In genomic region chr5:120610906-120611305, GRCm38 (mm10) we compare ENCODE assay signal across 10 mouse cellular contexts. TPM values are rescaled to one million over a fixed set of nuclear protein-coding genes. Genes with fewer than 3 reads are reported as not detected.
DNase-seq lines count a peak whose midpoint lies in the region; ATAC-seq and TF ChIP-seq lines count a peak whose summit lies in the region.
"Had no signal": no experiment of that assay in that cellular context is flagged by ENCODE, and none has a peak within 500 bp of the region (broad histone marks: within the 10 kb centered on the region; RNA-seq: fewer than 3 reads in every experiment).

No protein-coding gene starts in this region.

- no peaks in the 10 kb centered on the region for H3K9me3 ChIP-seq in heart, embryonic 11.5 days (replicated peaks; ENCODE audit: control insufficient read depth, low read length)
- peaks cover 3% of the 10 kb centered on the region for H3K9me3 ChIP-seq in G1E (replicated peaks)
- 0 out of 2 replicates have a peak, but pooled peaks cover 3% of the 10 kb centered on the region for H3K9me3 ChIP-seq in hindbrain, embryonic 13.5 days
- 0 out of 2 replicates have a peak, but pooled peaks cover 4% of the 10 kb centered on the region for H3K9me3 ChIP-seq in liver, embryonic 12.5 days (replicated peaks)

- no peak for ATAC-seq in heart, embryonic 11.5 days (replicated peaks; ENCODE audit: insufficient number of reproducible peaks, low FRiP score, low TSS enrichment)
- no peak for ATAC-seq in G1E (ENCODE audit: extremely low read depth, insufficient number of reproducible peaks, low FRiP score, poor library complexity, severe bottlenecking)
- no peak for ATAC-seq in hindbrain, embryonic 13.5 days (ENCODE audit: low FRiP score)
- no peak for ATAC-seq in liver, embryonic 12.5 days
- ATAC-seq in activated CD4-positive, CD25-positive, alpha-beta regulatory T cell, adult 4 months, result no peak

- no peak for DNase-seq in heart, adult 2 months
- no peak for DNase-seq in G1E (ENCODE audit: low spot score)
- no peak for DNase-seq in adrenal gland, adult 8-10 months
- no peak for DNase-seq in lung, adult 2 months
- DNase-seq: adrenal gland, postnatal 36 days; gastrocnemius, postnatal 25 days had no signal

- H3K27ac ChIP-seq in heart, embryonic 11.5 days (ENCODE audit: low read depth, low read length), result no peak overlapping the region
- no peak overlapping the region for H3K27ac ChIP-seq in heart, adult 2 months
- no peak overlapping the region for H3K27ac ChIP-seq in hindbrain, embryonic 13.5 days
- H3K27ac ChIP-seq in liver, embryonic 12.5 days, result 0 out of 2 replicates have a peak overlapping the region, but pooled peaks have one; percentile 81

- peak overlapping the region; percentile 85 for H3K4me2 ChIP-seq in heart, embryonic 11.5 days
- H3K4me2 ChIP-seq in hindbrain, embryonic 13.5 days, result peak overlapping the region; percentile 81
- H3K4me2 ChIP-seq in liver, embryonic 12.5 days, result peak overlapping the region; percentile 96

- intact Hi-C loops in heart, adult 2 months (cut with DNase I), result no loop called here

- H3K4me1 ChIP-seq in heart, embryonic 11.5 days (ENCODE audit: control insufficient read depth, insufficient read depth, low read length), result peaks cover 11% of the 10 kb centered on the region
- peaks cover 6% of the 10 kb centered on the region for H3K4me1 ChIP-seq in heart, adult 2 months (ENCODE audit: control insufficient read depth, insufficient read depth, low read length)
- H3K4me1 ChIP-seq in G1E (ENCODE audit: insufficient read depth, low read depth, low read length), result peaks cover 55% of the 10 kb centered on the region
- peaks cover 36% of the 10 kb centered on the region for H3K4me1 ChIP-seq in hindbrain, embryonic 13.5 days (replicated peaks)
- peaks cover 41% of the 10 kb centered on the region for H3K4me1 ChIP-seq in liver, embryonic 12.5 days
- no peaks in the 10 kb centered on the region for H3K4me1 ChIP-seq in lung, adult 2 months (ENCODE audit: control insufficient read depth, insufficient read depth, low read length)

- peaks cover 3% of the 10 kb centered on the region; the same call in 1 of the 2 replicates for H3K36me3 ChIP-seq in heart, embryonic 11.5 days (ENCODE audit: control insufficient read depth, insufficient read depth, low read length)
- H3K36me3 ChIP-seq in heart, adult 2 months (ENCODE audit: control insufficient read depth, insufficient read depth, low read length), result no peaks in the 10 kb centered on the region
- peaks cover 65% of the 10 kb centered on the region for H3K36me3 ChIP-seq in G1E (replicated peaks)
- peaks cover 28% of the 10 kb centered on the region for H3K36me3 ChIP-seq in hindbrain, embryonic 13.5 days
- H3K36me3 ChIP-seq in liver, embryonic 12.5 days, result peaks cover 36% of the 10 kb centered on the region

- no peaks in the 10 kb centered on the region; the same call in 1 of the 2 replicates for H3K79me2 ChIP-seq in heart, adult 2 months (replicated peaks; ENCODE audit: control insufficient read depth, insufficient read depth, low read length)

- no peak for TF ChIP-seq POLR2A in heart, adult 2 months (IDR thresholded peaks at IDR 0.05; ENCODE audit: insufficient read depth, low read depth, low read length)
- TF ChIP-seq POLR2A in lung, adult 2 months (IDR thresholded peaks at IDR 0.05; ENCODE audit: borderline replicate concordance, extremely low read depth, low read depth, low read length), result no peak

- no peaks in the 10 kb centered on the region for H3K27me3 ChIP-seq in heart, embryonic 11.5 days (ENCODE audit: control insufficient read depth, insufficient read depth, low read length)
- H3K27me3 ChIP-seq in heart, adult 2 months (ENCODE audit: control insufficient read depth, insufficient read depth, low read length), result no peaks in the 10 kb centered on the region
- no peaks in the 10 kb centered on the region for H3K27me3 ChIP-seq in G1E (ENCODE audit: insufficient read depth, low read length)
- H3K27me3 ChIP-seq in hindbrain, embryonic 13.5 days, result no peaks in the 10 kb centered on the region
- H3K27me3 ChIP-seq in liver, embryonic 12.5 days (replicated peaks), result no peaks in the 10 kb centered on the region

- no peak overlapping the region for H3K9ac ChIP-seq in heart, embryonic 11.5 days (ENCODE audit: low read depth, low read length)
- no peak overlapping the region for H3K9ac ChIP-seq in heart, adult 2 months (ENCODE audit: low read depth, low read length)
- peak overlapping the region; percentile 79 for H3K9ac ChIP-seq in hindbrain, embryonic 13.5 days
- peak overlapping the region; percentile 75; the same call in 1 of the 2 replicates for H3K9ac ChIP-seq in liver, embryonic 12.5 days

- TF ChIP-seq EP300 in heart, adult 2 months (IDR thresholded peaks at IDR 0.05; ENCODE audit: insufficient read depth, low read depth, low read length), result no peak

- 94% methylated on average over 5 of the region's 5 CpGs for WGBS in heart, embryonic 11.5 days (ENCODE audit: insufficient replicate concordance)
- 93% methylated on average over 5 of the region's 5 CpGs for WGBS in heart, adult 2 months
- 92% methylated on average over 5 of the region's 5 CpGs for WGBS in hindbrain, embryonic 13.5 days
- 90% methylated on average over 5 of the region's 5 CpGs for WGBS in liver, embryonic 12.5 days (ENCODE audit: insufficient replicate concordance)
- WGBS in lung, adult 2 months, result 86% methylated on average over 5 of the region's 5 CpGs

- H3K4me3 ChIP-seq in heart, embryonic 11.5 days (ENCODE audit: low read depth, low read length), result no peak overlapping the region
- H3K4me3 ChIP-seq in heart, adult 2 months, result no peak overlapping the region
- H3K4me3 ChIP-seq in G1E (ENCODE audit: low read depth, low read length), result peak overlapping the region; percentile 85; the same call in 1 of the 2 replicates
- H3K4me3 ChIP-seq in hindbrain, embryonic 13.5 days, result peak overlapping the region; percentile 68
- H3K4me3 ChIP-seq in liver, embryonic 12.5 days, result 0 out of 2 replicates have a peak overlapping the region, but pooled peaks have one; percentile 80
- no peak overlapping the region for H3K4me3 ChIP-seq in lung, adult 2 months (replicated peaks; ENCODE audit: extremely low read depth, low read depth, low read length)

- no peak for TF ChIP-seq CTCF in heart, adult 2 months (IDR thresholded peaks at IDR 0.05)
- no peak for TF ChIP-seq CTCF in G1E (IDR thresholded peaks at IDR 0.05; ENCODE audit: low read depth, low read length)
- TF ChIP-seq CTCF in lung, adult 2 months (IDR thresholded peaks at IDR 0.05; ENCODE audit: insufficient read depth, low read length), result no peak

RNA-seq across cellular contexts. Expression of gene Rita1, which starts 1.5 kb away (rescaled TPM):
- 5.6 and 7.9 TPM in 2 replicates for polyA plus RNA-seq in heart, embryonic 11.5 days (2014; fragmentation: Nextera tagmentation; extraction: Ambion mirVana)
- total RNA-seq in heart, adult 2 months (2021), result 10 to 100 TPM; 14.2 to 16.0 TPM
- polyA plus RNA-seq in heart, adult 2 months (2012; rRNA removed), result 15.3 and 21.7 TPM in 2 replicates
- total RNA-seq in G1E (2014; fragmentation: Nextera tagmentation), result 8.4 and 10.5 TPM in 2 replicates
- 9.5 and 13.7 TPM in 2 replicates for total RNA-seq in G1E (2017)
- 42.4 and 45.7 TPM in 2 replicates for polyA plus RNA-seq in G1E (2012)
- 26.2 TPM in 2 replicates for polyA plus RNA-seq in hindbrain, embryonic 13.5 days (2015; fragmentation: Nextera tagmentation; extraction: Ambion mirVana)
- 7.3 and 8.4 TPM in 2 replicates for polyA plus RNA-seq in liver, embryonic 12.5 days (2016; fragmentation: Nextera tagmentation; extraction: Ambion mirVana)
- total RNA-seq in adrenal gland, adult 8-10 months (2022), result 10 to 100 TPM; 17.0 to 30.2 (median 22.3) TPM
- 1 to 10 TPM; 1.1 to 2.4 TPM for polyA plus RNA-seq in activated CD4-positive, CD25-positive, alpha-beta regulatory T cell, adult 4 months (2017; shearing (Covaris generic))
- polyA plus RNA-seq in lung, adult 2 months (2012; rRNA removed), result 15.7 and 15.8 TPM in 2 replicates

RNA-seq across cellular contexts. Expression of gene Ddx54, which starts 1.6 kb away (rescaled TPM):
- 22.2 and 23.5 TPM in 2 replicates for polyA plus RNA-seq in heart, embryonic 11.5 days (2014; fragmentation: Nextera tagmentation; extraction: Ambion mirVana)
- 10 to 100 TPM; 21.4 to 22.5 TPM for total RNA-seq in heart, adult 2 months (2021)
- polyA plus RNA-seq in heart, adult 2 months (2012; rRNA removed), result 16.2 and 18.2 TPM in 2 replicates
- total RNA-seq in G1E (2014; fragmentation: Nextera tagmentation) (16.5 and 24.3 TPM in 2 replicates), G1E (2017) (31.5 and 34.7 TPM in 2 replicates)
- polyA plus RNA-seq in G1E (2012), result 103 and 110 TPM in 2 replicates
- polyA plus RNA-seq in hindbrain, embryonic 13.5 days (2015; fragmentation: Nextera tagmentation; extraction: Ambion mirVana), result 44.0 and 47.7 TPM in 2 replicates
- polyA plus RNA-seq in liver, embryonic 12.5 days (2016; fragmentation: Nextera tagmentation; extraction: Ambion mirVana), result 35.0 and 36.3 TPM in 2 replicates
- 10 to 100 TPM; 44.1 to 57.3 (median 56.5) TPM for total RNA-seq in adrenal gland, adult 8-10 months (2022)
- 10 to 100 TPM; 11.7 to 18.4 TPM for polyA plus RNA-seq in activated CD4-positive, CD25-positive, alpha-beta regulatory T cell, adult 4 months (2017; shearing (Covaris generic))
- polyA plus RNA-seq in lung, adult 2 months (2012; rRNA removed), result 37.2 and 39.2 TPM in 2 replicates

RNA-seq across cellular contexts. Expression of gene Iqcd, which starts 22.1 kb away (rescaled TPM):
- polyA plus RNA-seq in heart, embryonic 11.5 days (2014; fragmentation: Nextera tagmentation; extraction: Ambion mirVana), result 0.18 and 0.54 TPM in 2 replicates
- not detected for total RNA-seq in heart, adult 2 months (2021)
- 0.14 and 0.20 TPM in 2 replicates for polyA plus RNA-seq in heart, adult 2 months (2012; rRNA removed)
- not detected in 2 replicates for total RNA-seq in G1E (2014; fragmentation: Nextera tagmentation)
- total RNA-seq in G1E (2017), result 0.35 and 0.60 TPM in 2 replicates
- polyA plus RNA-seq in G1E (2012), result 1.2 and 1.5 TPM in 2 replicates
- polyA plus RNA-seq in hindbrain, embryonic 13.5 days (2015; fragmentation: Nextera tagmentation; extraction: Ambion mirVana), result 2.4 and 2.6 TPM in 2 replicates
- 2.0 and 2.1 TPM in 2 replicates for polyA plus RNA-seq in liver, embryonic 12.5 days (2016; fragmentation: Nextera tagmentation; extraction: Ambion mirVana)
- 1 to 10 TPM in 2 of 4 experiments, under 1 TPM in 2; 0.42 to 1.8 (median 1.1) TPM for total RNA-seq in adrenal gland, adult 8-10 months (2022)
- under 1 TPM; 0.41 to 0.70 TPM for polyA plus RNA-seq in activated CD4-positive, CD25-positive, alpha-beta regulatory T cell, adult 4 months (2017; shearing (Covaris generic))
- 2.0 and 2.4 TPM in 2 replicates for polyA plus RNA-seq in lung, adult 2 months (2012; rRNA removed)

RNA-seq across cellular contexts. Expression of gene Tpcn1, which starts 22.4 kb away (rescaled TPM):
- 18.1 and 19.1 TPM in 2 replicates for polyA plus RNA-seq in heart, embryonic 11.5 days (2014; fragmentation: Nextera tagmentation; extraction: Ambion mirVana)
- total RNA-seq in heart, adult 2 months (2021), result 10 to 100 TPM; 30.7 to 35.1 TPM
- polyA plus RNA-seq in heart, adult 2 months (2012; rRNA removed), result 53.7 and 59.7 TPM in 2 replicates
- 22.3 and 51.6 TPM in 2 replicates for total RNA-seq in G1E (2014; fragmentation: Nextera tagmentation)
- total RNA-seq in G1E (2017), result 2.1 and 3.2 TPM in 2 replicates
- polyA plus RNA-seq in G1E (2012), result 33.2 and 36.0 TPM in 2 replicates
- polyA plus RNA-seq in hindbrain, embryonic 13.5 days (2015; fragmentation: Nextera tagmentation; extraction: Ambion mirVana), result 18.2 and 18.7 TPM in 2 replicates
- polyA plus RNA-seq in liver, embryonic 12.5 days (2016; fragmentation: Nextera tagmentation; extraction: Ambion mirVana), result 24.8 and 25.4 TPM in 2 replicates
- 10 to 100 TPM; 33.9 to 44.5 (median 40.0) TPM for total RNA-seq in adrenal gland, adult 8-10 months (2022)
- 10 to 100 TPM; 10.9 to 13.0 TPM for polyA plus RNA-seq in activated CD4-positive, CD25-positive, alpha-beta regulatory T cell, adult 4 months (2017; shearing (Covaris generic))
- polyA plus RNA-seq in lung, adult 2 months (2012; rRNA removed), result 75.8 and 89.2 TPM in 2 replicates

RNA-seq across cellular contexts. Expression of gene Cfap73, which starts 23.1 kb away (rescaled TPM):
- not detected in 2 replicates for polyA plus RNA-seq in heart, embryonic 11.5 days (2014; fragmentation: Nextera tagmentation; extraction: Ambion mirVana)
- total RNA-seq in heart, adult 2 months (2021), result not detected
- 0.16 TPM in 1 of 2 replicates, not detected in the other for polyA plus RNA-seq in heart, adult 2 months (2012; rRNA removed)
- total RNA-seq in G1E (2014; fragmentation: Nextera tagmentation) (not detected in 2 replicates), G1E (2017) (not detected in 2 replicates)
- polyA plus RNA-seq in G1E (2012), result not detected in 2 replicates
- polyA plus RNA-seq in hindbrain, embryonic 13.5 days (2015; fragmentation: Nextera tagmentation; extraction: Ambion mirVana), result 0.28 and 0.49 TPM in 2 replicates
- polyA plus RNA-seq in liver, embryonic 12.5 days (2016; fragmentation: Nextera tagmentation; extraction: Ambion mirVana), result not detected in 2 replicates
- under 1 TPM in 3 of 4 experiments, not detected in 1; 0.32 to 0.63 (median 0.46) TPM for total RNA-seq in adrenal gland, adult 8-10 months (2022)
- not detected for polyA plus RNA-seq in activated CD4-positive, CD25-positive, alpha-beta regulatory T cell, adult 4 months (2017; shearing (Covaris generic))
- 1.6 TPM in 2 replicates for polyA plus RNA-seq in lung, adult 2 months (2012; rRNA removed)
- total RNA-seq: gastrocnemius, postnatal 25 days had no signal

Comparison
In these comparisons a context has a peak if more than half of its experiments do, and no peak if none do; other contexts are left out.
1. H3K4me3 ChIP-seq: peak in G1E (single experiment), hindbrain, embryonic 13.5 days (single experiment) and liver, embryonic 12.5 days (single experiment); none in heart, embryonic 11.5 days (single experiment), heart, adult 2 months (single experiment) and lung, adult 2 months (single experiment).
2. H3K9ac ChIP-seq: peak in hindbrain, embryonic 13.5 days (single experiment) and liver, embryonic 12.5 days (single experiment); none in heart, embryonic 11.5 days (single experiment) and heart, adult 2 months (single experiment).
3. Peak in every context shown above with its lines, with median percentiles within 50 percentile points of each other: H3K4me2 ChIP-seq.